Mouse (Mus musculus): Measurements from ENCODE around the gene Tgfbr1. TPM values are rescaled to one million over a fixed set of nuclear protein-coding genes. Genes with fewer than 3 reads are reported as not detected.
"Not testable (repeated sequence)": the region's sequence is repeated elsewhere in the genome, so short reads cannot be mapped to it uniquely, and the experiment has no call there.

Tgfbr1 gene
- total RNA-seq, 4 experiments from 2014 or later: 12.6 to 14.0 (median 13.2) TPM

- DNase-seq (ENCODE audit: low spot score): no peak
Observed at GRCm38 (mm10) chr4:47347022-47347421, 6.0 kb upstream of the Tgfbr1 start.

GRCm38 (mm10) chr4:47349759-47350158, 3.3 kb upstream of the Tgfbr1 start:
- no peak for DNase-seq (ENCODE audit: low spot score)

- DNase-seq (ENCODE audit: low spot score): no peak
Observed at GRCm38 (mm10) chr4:47351386-47352049, 1.5 kb upstream of the Tgfbr1 start.

GRCm38 (mm10) chr4:47352061-47352661, 861 bp upstream of the Tgfbr1 start:
- peak; percentile 65 for DNase-seq (ENCODE audit: low spot score)

GRCm38 (mm10) chr4:47353416-47354111, 542 bp downstream of the Tgfbr1 start:
- DNase-seq (ENCODE audit: low spot score): peak; percentile 54

GRCm38 (mm10) chr4:47354304-47354703, 1.3 kb downstream of the Tgfbr1 start:
- no peak for DNase-seq (ENCODE audit: low spot score)

- no peak for DNase-seq (ENCODE audit: low spot score)
Observed at GRCm38 (mm10) chr4:47362662-47363061, 9.6 kb downstream of the Tgfbr1 start.

GRCm38 (mm10) chr4:47363134-47363533, 10.1 kb downstream of the Tgfbr1 start:
- DNase-seq (ENCODE audit: low spot score): no peak

- DNase-seq (ENCODE audit: low spot score): no peak
Observed at GRCm38 (mm10) chr4:47368717-47369116, 15.7 kb downstream of the Tgfbr1 start.

GRCm38 (mm10) chr4:47378716-47379115, 25.7 kb downstream of the Tgfbr1 start:
- no peak for DNase-seq (ENCODE audit: low spot score)

GRCm38 (mm10) chr4:47382426-47382825, 29.4 kb downstream of the Tgfbr1 start:
- no peak for DNase-seq (ENCODE audit: low spot score)

- not testable (repeated sequence) for DNase-seq (ENCODE audit: low spot score)
Observed at GRCm38 (mm10) chr4:47391926-47392325, 38.9 kb downstream of the Tgfbr1 start.

GRCm38 (mm10) chr4:47396251-47396650, 43.2 kb downstream of the Tgfbr1 start:
- DNase-seq (ENCODE audit: low spot score): no peak

- DNase-seq (ENCODE audit: low spot score): no peak
Observed at GRCm38 (mm10) chr4:47397951-47398687, 45.1 kb downstream of the Tgfbr1 start.

GRCm38 (mm10) chr4:47399824-47400223, 46.8 kb downstream of the Tgfbr1 start:
- DNase-seq (ENCODE audit: low spot score): peak; percentile 47

GRCm38 (mm10) chr4:47400314-47400713, 47.3 kb downstream of the Tgfbr1 start:
- DNase-seq (ENCODE audit: low spot score): no peak

GRCm38 (mm10) chr4:47402200-47402599, 49.2 kb downstream of the Tgfbr1 start:
- DNase-seq (ENCODE audit: low spot score): peak; percentile 47

- DNase-seq (ENCODE audit: low spot score): no peak
Observed at GRCm38 (mm10) chr4:47404536-47404935, 51.5 kb downstream of the Tgfbr1 start.

- no peak for DNase-seq (ENCODE audit: low spot score)
Observed at GRCm38 (mm10) chr4:47407161-47407560, 54.1 kb downstream of the Tgfbr1 start.

GRCm38 (mm10) chr4:47417871-47418270, 64.8 kb downstream of the Tgfbr1 start:
- DNase-seq (ENCODE audit: low spot score): no peak

- DNase-seq (ENCODE audit: low spot score): no peak
Observed at GRCm38 (mm10) chr4:47419268-47419973, 66.4 kb downstream of the Tgfbr1 start.
